8 mouse cellular contexts compared by ENCODE assay signal in genomic region chr2:34802565-34803245, GRCm38 (mm10). TPM values are rescaled to one million over a fixed set of nuclear protein-coding genes. Genes with fewer than 3 reads are reported as not detected.
DNase-seq lines count a peak whose midpoint lies in the region; ATAC-seq and TF ChIP-seq lines count a peak whose summit lies in the region.
"Not testable (repeated sequence)": the region's sequence is repeated elsewhere in the genome, so short reads cannot be mapped to it uniquely, and the experiment has no call there.

No protein-coding gene starts in this region.

- not testable (repeated sequence) for H3K27me3 ChIP-seq in hindbrain, postnatal 0 days (ENCODE audit: insufficient read depth, low read length)

- H3K4me2 ChIP-seq in hindbrain, postnatal 0 days (ENCODE audit: low read depth, low read length) = peak overlapping the region; percentile 69

- H3K36me3 ChIP-seq in hindbrain, postnatal 0 days (ENCODE audit: insufficient read depth, low read length) = not testable (repeated sequence)

- TF ChIP-seq POLR2A in olfactory bulb, adult 2 months (IDR thresholded peaks at IDR 0.05; ENCODE audit: insufficient read depth, low read depth, low read length) = 0 out of 2 replicates have a peak, but pooled peaks have one; percentile 3

- WGBS in hindbrain, postnatal 0 days = under 1% methylated on average over 18 of the region's 32 CpGs
- WGBS in olfactory bulb, adult 2 months = under 1% methylated on average over 32 of the region's 32 CpGs

- not testable (repeated sequence) for H3K9me3 ChIP-seq in hindbrain, postnatal 0 days (ENCODE audit: low read length)

- ATAC-seq in hindbrain, postnatal 0 days = peak; percentile 43

- peak overlapping the region; percentile 85 for H3K4me3 ChIP-seq in gastrocnemius, adult 2 months
- H3K4me3 ChIP-seq in hindbrain, postnatal 0 days (ENCODE audit: low read length) = peak overlapping the region; percentile 65
- peak overlapping the region; percentile 73 for H3K4me3 ChIP-seq in left cerebral cortex, adult 2 months
- peak overlapping the region; percentile 71 for H3K4me3 ChIP-seq in olfactory bulb, adult 2 months (ENCODE audit: insufficient read depth, low read depth, low read length)

- intact Hi-C loops in gastrocnemius, adult 2 months (cut with DNase I); left cerebral cortex, adult 2 months (cut with DNase I): not testable (repeated sequence)

- not testable (repeated sequence) for TF ChIP-seq CTCF in gastrocnemius, adult 2 months (IDR thresholded peaks at IDR 0.05); hindbrain, postnatal 0 days (IDR thresholded peaks at IDR 0.05; ENCODE audit: low read depth); left cerebral cortex, adult 2 months (IDR thresholded peaks at IDR 0.05); olfactory bulb, adult 2 months (IDR thresholded peaks at IDR 0.05; ENCODE audit: insufficient read depth, low read depth, low read length)

- H3K27ac ChIP-seq in gastrocnemius, adult 2 months = peak overlapping the region; percentile 95
- H3K27ac ChIP-seq in hindbrain, postnatal 0 days = peak overlapping the region; percentile 96
- peak overlapping the region; percentile 91 for H3K27ac ChIP-seq in left cerebral cortex, adult 2 months
- H3K27ac ChIP-seq in olfactory bulb, adult 2 months (ENCODE audit: insufficient read depth, low read depth, low read length) = peak overlapping the region; percentile 84

- peak overlapping the region; percentile 74 for H3K9ac ChIP-seq in hindbrain, postnatal 0 days (replicated peaks; ENCODE audit: low read length)

- peak; percentile 45 for DNase-seq in T-cell, adult 2 months (ENCODE audit: low spot score)
- peak; percentile 41 for DNase-seq in embryo, embryonic 10.5 days (ENCODE audit: low spot score)
- DNase-seq in gastrocnemius, adult 2 months = peak; percentile 59
- peak; percentile 46 for DNase-seq in hindbrain, postnatal 0 days (ENCODE audit: low spot score)
- not testable (repeated sequence) for DNase-seq in left cerebral cortex, adult 2 months (ENCODE audit: extremely low spot score in 1 of 2, low spot score in 2 of 2)
- peak; percentile 32 for DNase-seq in lung, postnatal 36 days
- peak; percentile 15 for DNase-seq in urinary bladder, postnatal 14 days (ENCODE audit: low spot score)

- not testable (repeated sequence) for H3K4me1 ChIP-seq in hindbrain, postnatal 0 days (ENCODE audit: insufficient read depth, low read length)
- H3K4me1 ChIP-seq in olfactory bulb, adult 2 months (ENCODE audit: control insufficient read depth, insufficient read depth, low read length) = peaks cover 12% of the 10 kb centered on the region

RNA-seq across cellular contexts. Expression of gene Rabepk, which starts 3.0 kb away (rescaled TPM):
- 1 to 10 TPM; 7.9 to 8.3 TPM for total RNA-seq in gastrocnemius, adult 2 months (2021)
- total RNA-seq in hindbrain, postnatal 0 days (2014; rRNA removed) = 15.8 and 19.0 TPM in 2 replicates
- 28.2 and 28.8 TPM in 2 replicates for polyA plus RNA-seq in hindbrain, postnatal 0 days (2015; fragmentation: Nextera tagmentation; extraction: Ambion mirVana)
- 10 to 100 TPM; 32.0 to 34.4 TPM for total RNA-seq in left cerebral cortex, adult 2 months (2021)
- not detected in 2 replicates for polyA plus RNA-seq in olfactory bulb, adult 2 months (2012; ENCODE audit: insufficient read depth, insufficient read length, low replicate concordance, missing spikeins)

RNA-seq across cellular contexts. Expression of gene Fbxw2, which starts 23.4 kb away (rescaled TPM):
- 10 to 100 TPM; 52.5 to 53.2 TPM for total RNA-seq in gastrocnemius, adult 2 months (2021)
- 94.9 and 112 TPM in 2 replicates for total RNA-seq in hindbrain, postnatal 0 days (2014; rRNA removed)
- polyA plus RNA-seq in hindbrain, postnatal 0 days (2015; fragmentation: Nextera tagmentation; extraction: Ambion mirVana) = 111 and 118 TPM in 2 replicates
- total RNA-seq in left cerebral cortex, adult 2 months (2021) = 100 to 1,000 TPM in 1 of 2 experiments, 10 to 100 TPM in 1; 86.8 to 100 TPM
- not detected in 2 replicates for polyA plus RNA-seq in olfactory bulb, adult 2 months (2012; ENCODE audit: insufficient read depth, insufficient read length, low replicate concordance, missing spikeins)

RNA-seq across cellular contexts. Expression of gene Gm34653, which starts 30.1 kb away (rescaled TPM):
- total RNA-seq in gastrocnemius, adult 2 months (2021) = under 1 TPM; 0.18 to 0.39 TPM
- total RNA-seq in hindbrain, postnatal 0 days (2014; rRNA removed) = 0.16 TPM in 1 of 2 replicates, not detected in the other
- 0.09 TPM in 1 of 2 replicates, not detected in the other for polyA plus RNA-seq in hindbrain, postnatal 0 days (2015; fragmentation: Nextera tagmentation; extraction: Ambion mirVana)
- under 1 TPM in 1 of 2 experiments, not detected in 1; 0.27 TPM for total RNA-seq in left cerebral cortex, adult 2 months (2021)
- not detected in 2 replicates for polyA plus RNA-seq in olfactory bulb, adult 2 months (2012; ENCODE audit: insufficient read depth, insufficient read length, low replicate concordance, missing spikeins)

RNA-seq across cellular contexts. Expression of gene Hspa5, which starts 30.9 kb away (rescaled TPM):
- 100 to 1,000 TPM; 174 to 245 TPM for total RNA-seq in gastrocnemius, adult 2 months (2021)
- 148 and 186 TPM in 2 replicates for total RNA-seq in hindbrain, postnatal 0 days (2014; rRNA removed)
- polyA plus RNA-seq in hindbrain, postnatal 0 days (2015; fragmentation: Nextera tagmentation; extraction: Ambion mirVana) = 321 and 322 TPM in 2 replicates
- 100 to 1,000 TPM; 325 to 334 TPM for total RNA-seq in left cerebral cortex, adult 2 months (2021)
- not detected in 2 replicates for polyA plus RNA-seq in olfactory bulb, adult 2 months (2012; ENCODE audit: insufficient read depth, insufficient read length, low replicate concordance, missing spikeins)

RNA-seq across cellular contexts. Expression of gene Gapvd1, which starts 47.7 kb away (rescaled TPM):
- 10 to 100 TPM; 34.0 to 35.5 TPM for total RNA-seq in gastrocnemius, adult 2 months (2021)
- total RNA-seq in hindbrain, postnatal 0 days (2014; rRNA removed) = 71.2 and 74.0 TPM in 2 replicates
- polyA plus RNA-seq in hindbrain, postnatal 0 days (2015; fragmentation: Nextera tagmentation; extraction: Ambion mirVana) = 79.8 and 80.8 TPM in 2 replicates
- total RNA-seq in left cerebral cortex, adult 2 months (2021) = 100 to 1,000 TPM in 1 of 2 experiments, 10 to 100 TPM in 1; 99.1 to 101 TPM
- not detected in 2 replicates for polyA plus RNA-seq in olfactory bulb, adult 2 months (2012; ENCODE audit: insufficient read depth, insufficient read length, low replicate concordance, missing spikeins)
